Mouse (Mus musculus) heart, embryonic 13.5 days (tissue): ENCODE data around the gene Fryl. TPM values are rescaled to one million over a fixed set of nuclear protein-coding genes. Genes with fewer than 3 reads are reported as not detected.

ENCODE experiments used
- ATAC-seq: fragments of 200-750 bp; cut with Nextera tagmentation; 2 replicates; pipeline ENCODE4 v1.8.0; 2017; ENCODE audit warnings: moderate TSS enrichment; ENCODE audit not compliant: insufficient number of reproducible peaks, low FRiP score, low TSS enrichment; ENCODE audit errors: extremely low read depth
- H3K27ac ChIP-seq: fragments of 300-500 bp; sonication (generic); replicated peaks from 2 replicates; pipeline ENCODE4 v1.5.1; 2015; ENCODE audit warnings: moderate library complexity, mild to moderate bottlenecking, inconsistent platforms
- H3K27me3 ChIP-seq: fragments of 300-500 bp; sonication (generic); replicated peaks from 2 replicates; pipeline ENCODE4 v1.6.1; 2015; ENCODE audit warnings: mild to moderate bottlenecking, inconsistent platforms
- H3K36me3 ChIP-seq: fragments of 300-500 bp; sonication (generic); 2 replicates; pipeline ENCODE4 v1.6.1; 2015; ENCODE audit warnings: mild to moderate bottlenecking, inconsistent platforms
- H3K4me1 ChIP-seq: fragments of 300-500 bp; sonication (generic); 2 replicates; pipeline ENCODE4 v1.6.1; 2015; ENCODE audit warnings: inconsistent platforms
- H3K4me2 ChIP-seq: fragments of 300-500 bp; sonication (generic); 2 replicates; pipeline ENCODE4 v1.6.1; 2015; ENCODE audit warnings: inconsistent platforms, mild to moderate bottlenecking, moderate library complexity
- H3K4me3 ChIP-seq: fragments of 300-500 bp; sonication (generic); 2 replicates; pipeline ENCODE4 v1.5.1; 2015; ENCODE audit warnings: moderate library complexity, mild to moderate bottlenecking, inconsistent platforms
- H3K9ac ChIP-seq: fragments of 300-500 bp; sonication (generic); 2 replicates; pipeline ENCODE4 v1.6.1; 2015; ENCODE audit warnings: inconsistent platforms, mild to moderate bottlenecking, moderate library complexity
- H3K9me3 ChIP-seq: fragments of 300-500 bp; sonication (generic); 2 replicates; pipeline ENCODE4 v1.6.1; 2016; ENCODE audit warnings: inconsistent platforms
- WGBS: fragments of 180-500 bp; shearing (Covaris S2); methylation state at CpG from one replicate; pipeline ENCODE4 v1.1.7; 2015; ENCODE audit warnings: mixed read lengths; 5-methylcytosine and 5-hydroxymethylcytosine counted together
- polyA plus RNA-seq: library from polyadenylated mRNA; unstranded; fragments of >200 nt; fragmentation: Nextera tagmentation; extraction: Ambion mirVana; gene quantifications from 2 replicates; pipeline ENCODE4 v1.2.1, GENCODE M21; 2015

Fryl gene
- polyA plus RNA-seq, 1 experiment from 2014 or later = 27.3 TPM

GRCm38 (mm10) chr5:72972934-72973333 lies 283.5 kb downstream of the Fryl start:
- Histone ChIP-seq H3K36me3 (peaks cover 86% of the 10 kb centered on the region), H3K4me2 (no peak overlapping the region), H3K4me3 (no peak overlapping the region), H3K4me1 (peaks cover 11% of the 10 kb centered on the region), H3K27ac (peak overlapping the region; percentile 28; the same call in 1 of the 2 replicates), H3K9me3 (no peaks in the 10 kb centered on the region), H3K27me3 (no peaks in the 10 kb centered on the region), H3K9ac (no peak overlapping the region)
- no peak for ATAC-seq
- WGBS = 62% methylated on average over 5 of the region's 5 CpGs

DNA sequence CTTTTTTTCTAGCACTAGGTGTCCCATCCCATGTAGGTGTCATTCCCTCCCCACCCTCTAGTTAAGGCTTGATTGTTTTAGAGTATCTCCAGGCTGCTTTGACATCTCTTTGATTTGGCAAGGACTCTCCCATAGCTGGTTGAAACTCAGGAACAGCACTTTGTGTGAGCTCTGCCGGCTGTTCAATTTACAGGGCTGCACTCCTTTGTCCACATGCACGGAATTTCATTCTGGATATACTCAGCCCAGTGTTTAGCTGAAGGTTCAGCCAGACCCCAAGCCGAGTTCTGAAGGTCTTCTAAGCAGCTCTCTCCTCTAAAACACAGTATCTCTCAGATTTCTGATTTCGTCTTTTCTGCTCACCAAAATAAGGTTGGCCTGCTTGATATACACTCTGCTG lies 284.0 kb downstream of the Fryl start:
- H3K4me1 ChIP-seq = peaks cover 11% of the 10 kb centered on the region
- H3K4me2 ChIP-seq = no peak overlapping the region
- H3K27ac ChIP-seq = peak overlapping the region; percentile 28; the same call in 1 of the 2 replicates
- H3K4me3 ChIP-seq = no peak overlapping the region
- ATAC-seq = no peak
- no peak overlapping the region for H3K9ac ChIP-seq
- H3K9me3 ChIP-seq = no peaks in the 10 kb centered on the region
- WGBS = 73% methylated on average over 4 of the region's 4 CpGs
- no peaks in the 10 kb centered on the region for H3K27me3 ChIP-seq
- peaks cover 87% of the 10 kb centered on the region for H3K36me3 ChIP-seq

Other genes starting within 250 kb of the Fryl start
- gene Slc10a4, start 249.7 kb downstream of the Fryl start, polyA plus RNA-seq = 0.38 and 1.6 TPM in 2 replicates
- gene Ociad1, start 36.2 kb upstream of the Fryl start, polyA plus RNA-seq = 220 and 251 TPM in 2 replicates
- gene Ociad2, start 84.4 kb upstream of the Fryl start, polyA plus RNA-seq = 17.0 and 19.2 TPM in 2 replicates
- gene Cwh43, start 149.5 kb upstream of the Fryl start, polyA plus RNA-seq = not detected in 2 replicates
- gene Dcun1d4, start 224.4 kb upstream of the Fryl start, polyA plus RNA-seq = 15.2 and 15.7 TPM in 2 replicates